Mouse (Mus musculus): ENCODE results near the gene Polr2m.
A peak's percentile ranks its signal among the peaks of the same experiment; 100 is the strongest.

The Polr2m gene

GRCm38 (mm10) chr9:71475536-71475935, 10.2 kb downstream of the Polr2m start:
- no peak for DNase-seq (ENCODE audit: low spot score)

DNA sequence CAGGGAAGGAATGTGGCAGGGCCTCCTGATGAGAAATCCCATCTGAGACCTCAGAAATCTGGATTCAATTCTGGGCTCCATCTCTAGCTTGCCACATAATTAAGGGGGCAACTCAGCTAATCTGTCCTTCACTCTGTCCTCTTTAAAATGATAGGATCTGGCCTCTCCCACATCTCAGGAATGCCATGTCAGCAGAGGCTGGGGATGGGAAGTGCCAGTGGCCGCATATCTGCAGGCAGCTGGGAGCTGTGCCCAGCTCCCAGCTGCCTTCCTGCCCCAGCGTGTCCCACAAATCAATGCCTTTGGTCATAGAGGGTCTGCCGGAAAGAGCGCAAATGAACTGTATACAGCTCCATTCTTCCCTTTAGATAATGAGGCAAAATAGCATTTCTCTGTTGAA, 18.3 kb downstream of the Polr2m start:
- no peak for DNase-seq (ENCODE audit: low spot score)

- peak; percentile 7 for DNase-seq (ENCODE audit: low spot score)
These were observed 19.6 kb downstream of the Polr2m start for GRCm38 (mm10) chr9:71466111-71466510.

DNA sequence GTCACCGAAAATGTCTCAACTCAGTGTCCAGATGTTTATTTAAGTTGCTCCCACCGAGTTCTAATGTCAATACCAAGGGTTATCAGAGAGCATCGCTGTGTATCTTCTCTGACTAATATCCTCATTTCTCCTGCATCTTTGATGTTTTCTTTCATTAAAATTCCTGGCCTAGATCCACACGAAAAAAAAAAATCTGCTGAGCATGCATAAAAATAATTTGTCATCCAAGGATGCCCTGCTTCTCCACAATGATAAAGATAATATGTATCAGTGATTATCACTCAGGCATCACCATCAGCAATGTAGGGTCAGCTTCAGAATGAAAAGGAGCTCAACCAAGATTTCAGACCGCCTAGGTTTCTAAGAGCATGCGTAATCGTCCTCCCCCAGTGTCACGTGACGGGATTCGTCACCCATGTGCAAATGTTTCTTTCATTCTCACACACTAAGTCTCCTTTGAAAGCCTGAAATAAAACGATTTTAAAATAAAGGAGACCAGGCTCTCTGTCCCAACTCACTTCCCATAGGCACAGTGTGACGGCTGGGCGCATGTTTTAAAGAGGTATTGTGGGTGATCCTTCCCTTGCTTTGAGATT, 22.6 kb downstream of the Polr2m start:
- no peak for DNase-seq (ENCODE audit: low spot score)

GRCm38 (mm10) chr9:71456738-71457137, 29.0 kb downstream of the Polr2m start:
- no peak for DNase-seq (ENCODE audit: low spot score)

DNA sequence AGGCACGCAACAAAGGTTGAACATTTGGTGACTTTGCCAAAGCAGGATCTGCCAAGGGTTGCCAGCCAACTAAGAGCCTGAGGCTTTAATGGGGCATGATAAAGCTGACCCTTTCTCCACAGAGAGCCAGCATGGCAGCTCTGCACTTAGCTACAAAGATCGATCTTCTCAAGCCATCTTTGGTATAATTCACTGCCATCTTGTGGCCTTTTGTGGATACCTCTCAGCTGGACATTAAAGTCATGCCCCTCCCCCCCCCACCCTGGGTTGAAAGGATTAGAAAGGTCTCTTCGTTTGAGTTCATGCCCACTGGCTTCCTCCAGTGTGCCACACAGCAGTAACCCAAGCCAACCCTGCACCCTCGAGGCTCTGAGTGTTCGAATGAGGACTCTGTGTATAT, 31.8 kb downstream of the Polr2m start:
- DNase-seq (ENCODE audit: low spot score), result no peak

DNA sequence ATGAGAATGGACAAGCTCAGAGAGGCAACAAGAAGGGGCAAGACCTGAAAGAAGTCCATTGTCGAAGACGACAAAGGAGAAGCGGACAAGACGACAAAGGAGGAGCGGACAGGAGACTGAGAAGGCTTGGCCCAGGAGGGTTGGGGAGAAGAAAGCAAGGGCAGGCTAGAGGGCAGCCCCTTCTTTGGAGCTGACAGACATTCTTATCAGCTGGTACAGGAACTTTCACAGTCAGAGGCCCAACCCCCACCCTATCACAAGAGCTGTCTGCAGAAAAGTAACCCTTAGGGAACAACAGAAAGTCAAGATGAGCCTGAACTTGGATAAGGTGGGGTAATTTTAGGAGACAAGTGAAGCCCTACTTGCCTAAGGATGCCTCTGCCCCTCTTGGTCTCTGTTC, 32.4 kb downstream of the Polr2m start:
- DNase-seq (ENCODE audit: low spot score), result no peak

DNA sequence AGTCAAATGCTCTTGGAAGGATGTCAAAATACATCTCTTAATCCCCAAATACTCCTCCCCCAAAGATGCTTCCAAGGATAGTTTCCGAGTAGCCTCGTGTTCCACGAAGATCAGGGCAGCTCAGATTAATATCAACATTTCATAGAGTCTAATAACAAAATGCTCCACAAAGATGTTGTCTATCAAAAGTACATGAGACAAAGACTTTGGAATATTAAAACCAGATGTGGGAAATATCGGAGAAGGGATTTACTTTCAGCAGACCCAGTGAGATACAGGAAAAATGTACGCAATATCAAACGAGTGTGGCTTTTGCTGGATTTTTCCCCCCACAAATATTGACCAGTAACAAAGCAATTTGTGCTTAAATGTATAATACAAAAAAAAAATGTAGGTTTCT, 35.1 kb downstream of the Polr2m start:
- no peak for DNase-seq (ENCODE audit: low spot score)

DNA sequence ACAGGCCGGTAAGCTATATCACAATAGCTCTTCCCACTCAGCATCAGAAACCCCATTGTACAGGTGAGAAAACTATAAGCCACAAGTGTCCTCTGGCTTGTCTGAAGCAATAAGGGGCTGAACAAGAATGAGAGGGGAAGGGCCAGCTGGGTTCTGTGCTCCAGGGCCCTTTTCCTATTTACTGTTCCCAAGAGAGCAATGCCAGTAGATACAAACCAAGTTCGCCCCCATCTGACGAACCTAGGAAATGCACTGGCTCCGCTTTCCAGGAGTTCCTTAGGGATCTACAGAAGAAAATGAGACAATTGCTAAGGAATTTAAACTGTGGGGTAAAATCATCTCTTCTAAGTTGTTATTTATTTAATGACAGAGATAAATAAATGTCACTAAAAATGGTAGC, 38.2 kb downstream of the Polr2m start:
- peak; percentile 61 for DNase-seq (ENCODE audit: low spot score)

DNA sequence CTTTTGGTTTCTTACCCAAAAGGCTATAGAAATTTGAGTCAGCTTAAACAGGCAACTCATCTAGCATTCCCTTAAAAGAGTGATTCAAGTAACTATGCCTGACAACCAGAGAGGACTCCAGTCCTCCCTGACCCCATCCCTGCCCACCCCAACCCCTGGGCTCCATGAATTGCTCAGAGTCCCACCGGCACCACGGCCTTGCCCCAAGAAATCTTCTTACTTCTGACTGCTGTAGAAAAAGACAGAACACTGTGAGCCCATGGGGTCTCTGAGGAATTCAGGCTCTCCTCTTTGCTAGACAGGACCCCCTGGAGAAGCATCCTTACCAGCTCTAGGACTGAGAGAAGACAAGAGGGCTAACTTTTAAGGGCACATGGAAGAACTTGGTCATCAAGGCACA, 40.4 kb downstream of the Polr2m start:
- DNase-seq (ENCODE audit: low spot score), result no peak

- DNase-seq (ENCODE audit: low spot score), result no peak
These were observed 47.6 kb downstream of the Polr2m start for GRCm38 (mm10) chr9:71438146-71438545.

Measured in lung, postnatal 25 days (tissue).